Mouse (Mus musculus) left cerebral cortex, postnatal 4 days (tissue): Measurements from ENCODE around the gene Umad1. TPM values are rescaled to one million over a fixed set of nuclear protein-coding genes. Genes with fewer than 3 reads are reported as not detected.

Experiments used
- DNase-seq: peaks from one replicate; pipeline ENCODE4 v3.0.0-alpha.2; 2022
- intact Hi-C: fragments of 180-260 bp; cut with DNase I; formaldehyde crosslinking; loops from one replicate; pipeline ENCODE4 v1.15.1; 2025
- total RNA-seq, 2 experiments: library from RNA; stranded (reverse); gene quantifications; 2 replicates each; pipeline ENCODE4 v1.2.3; 2021

Umad1 gene
- total RNA-seq, 2 experiments from 2014 or later = 27.3 to 27.7 TPM

DNA sequence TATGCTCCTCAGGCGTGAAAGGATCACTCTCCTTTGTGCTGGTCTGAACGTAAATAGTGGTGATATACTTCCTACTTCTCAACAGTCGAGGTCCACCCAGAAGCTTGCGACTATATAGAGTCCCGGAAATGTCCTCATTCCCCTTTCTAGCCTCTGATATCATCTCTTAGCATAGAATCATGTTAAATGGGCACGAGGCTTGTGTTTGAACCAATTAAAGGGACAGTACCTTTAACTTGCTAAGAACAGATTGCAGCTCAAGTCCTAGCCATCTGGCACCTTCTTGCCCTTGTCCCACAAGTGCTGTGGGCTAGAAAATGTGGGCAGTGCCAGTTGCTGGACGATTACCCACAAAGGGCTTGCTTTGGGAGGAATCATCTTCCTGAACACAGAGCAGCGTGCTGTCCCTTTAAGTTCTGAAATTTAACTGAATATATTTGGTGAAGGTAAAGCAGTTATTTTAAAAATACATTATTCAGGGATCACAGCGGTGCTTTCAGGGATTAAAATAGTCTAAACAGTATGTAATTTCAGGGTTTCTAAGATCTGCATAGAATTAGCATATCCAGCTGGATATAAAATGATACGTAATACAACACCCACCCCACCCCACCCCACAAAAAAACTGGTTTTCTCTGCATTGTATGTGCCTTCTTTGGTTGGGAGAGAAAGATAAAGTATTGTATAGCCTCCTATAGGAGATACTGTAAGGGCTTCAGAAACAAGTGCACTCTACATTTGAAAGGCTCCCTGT is 153.9 kb downstream of the Umad1 start:
- intact Hi-C loops = no loop called here
- DNase-seq = peak; percentile 72

DNA sequence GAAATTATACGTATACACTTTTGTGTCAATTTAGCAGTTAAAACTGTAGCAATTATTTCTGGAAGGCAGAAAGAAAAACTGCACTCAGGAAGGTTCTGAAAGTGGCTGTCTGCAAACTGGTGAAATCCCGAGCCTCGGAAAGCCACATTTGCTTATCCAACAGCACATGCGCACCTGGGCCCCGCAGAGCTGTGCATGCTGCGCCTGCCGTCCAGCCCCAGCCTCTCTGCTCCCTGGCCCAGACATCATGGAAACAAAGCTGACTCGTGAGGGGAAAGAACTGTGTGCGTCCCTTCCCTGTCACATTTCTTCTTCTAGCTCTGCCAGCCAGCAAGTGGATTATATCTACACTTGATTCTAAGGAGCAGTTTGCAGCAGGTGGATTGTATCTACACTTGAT is 154.9 kb downstream of the Umad1 start:
- DNase-seq = peak; percentile 36
- intact Hi-C loops = no loop called here

DNA sequence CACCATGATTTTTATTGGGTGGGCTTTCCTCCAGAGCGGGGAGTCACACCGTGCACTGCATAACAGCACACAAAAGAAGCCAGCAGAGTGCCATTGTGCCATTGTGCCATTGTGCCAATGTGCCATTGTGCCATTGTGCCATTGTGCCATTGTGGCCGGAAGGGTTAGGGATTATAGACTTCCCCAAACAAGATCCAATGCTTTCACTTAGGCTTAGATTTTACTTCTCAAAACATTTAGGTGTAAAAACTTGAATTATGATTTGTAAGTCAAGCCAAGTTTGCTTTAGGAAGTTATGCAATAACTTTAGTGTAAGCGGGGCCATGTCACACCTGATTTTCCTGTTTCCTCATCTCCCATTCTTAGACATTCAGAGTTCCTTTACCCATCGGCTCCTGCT is 156.7 kb downstream of the Umad1 start:
- intact Hi-C loops = no loop called here

DNA sequence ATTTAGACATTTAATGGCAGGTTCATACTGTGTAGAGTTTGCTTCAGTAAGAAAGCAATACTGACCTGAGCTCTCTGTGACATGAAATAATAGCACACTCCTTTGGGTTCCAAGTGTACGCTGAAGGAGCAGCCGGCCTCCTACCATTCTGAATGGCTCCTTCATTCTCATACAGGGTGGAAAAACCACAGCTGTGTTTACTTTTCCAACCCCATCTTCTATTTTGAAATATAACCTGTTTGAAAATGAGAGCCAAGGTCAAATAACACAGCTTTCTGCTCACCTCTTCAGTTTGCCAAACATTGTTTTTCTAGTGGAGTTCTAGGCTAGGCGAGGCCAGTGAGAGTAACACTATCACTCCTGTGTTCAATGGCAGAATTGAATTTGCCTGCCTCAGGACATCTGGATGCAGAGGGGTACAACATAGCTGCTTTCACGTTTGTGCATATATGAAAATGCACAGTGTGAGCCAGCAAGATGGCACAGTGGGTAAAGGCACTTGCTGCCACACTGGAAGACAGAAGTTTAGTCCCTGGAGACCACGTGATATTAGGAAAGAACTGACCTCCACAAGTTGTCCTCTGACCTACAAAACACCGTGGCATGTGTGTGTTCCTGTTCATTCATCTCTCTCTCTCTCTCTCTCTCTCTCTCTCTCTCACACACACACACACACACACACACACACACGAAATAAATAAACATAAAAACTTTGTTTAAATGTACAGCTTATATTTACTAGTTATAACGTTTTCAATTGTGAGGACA is 157.9 kb downstream of the Umad1 start:
- intact Hi-C loops = no loop called here
- DNase-seq = no peak

More for the DNA sequence above, 156.7 kb downstream of the Umad1 start:
- no peak for DNase-seq

DNA sequence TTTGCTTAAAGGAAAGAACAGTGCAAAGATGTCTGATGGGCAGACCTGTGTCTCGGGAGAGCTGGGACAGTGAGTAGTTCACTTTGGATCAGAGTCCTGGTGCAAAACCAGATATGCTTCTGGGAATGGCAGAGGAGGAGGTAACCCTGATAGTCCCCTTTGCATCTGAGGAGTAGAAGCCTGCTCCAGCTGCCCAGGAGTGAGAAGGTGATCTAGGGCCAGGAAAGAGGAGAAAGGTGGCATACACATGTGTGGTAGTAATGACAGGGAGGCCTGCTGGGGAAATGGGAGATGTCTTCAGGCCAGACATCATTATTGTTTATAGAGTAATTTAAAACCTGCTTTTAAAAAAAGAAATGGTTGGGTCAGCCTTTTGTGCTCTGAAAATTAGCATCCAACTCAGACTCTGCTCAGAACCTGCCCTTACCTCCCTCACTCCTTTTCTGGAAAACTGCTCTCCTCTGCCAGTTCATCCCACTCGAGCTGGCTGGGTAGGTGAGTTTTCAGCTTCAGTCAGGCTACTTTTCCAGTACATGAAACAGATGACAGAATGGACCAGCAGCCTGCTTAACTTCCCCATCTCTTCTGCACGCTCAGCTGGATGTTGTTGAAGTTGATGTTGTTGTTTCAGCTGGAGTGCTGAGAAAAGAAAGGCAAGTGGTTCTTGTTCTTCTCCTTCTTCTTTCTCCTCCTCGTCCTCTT is 160.5 kb downstream of the Umad1 start:
- intact Hi-C loops = no loop called here
- DNase-seq = no peak

DNA sequence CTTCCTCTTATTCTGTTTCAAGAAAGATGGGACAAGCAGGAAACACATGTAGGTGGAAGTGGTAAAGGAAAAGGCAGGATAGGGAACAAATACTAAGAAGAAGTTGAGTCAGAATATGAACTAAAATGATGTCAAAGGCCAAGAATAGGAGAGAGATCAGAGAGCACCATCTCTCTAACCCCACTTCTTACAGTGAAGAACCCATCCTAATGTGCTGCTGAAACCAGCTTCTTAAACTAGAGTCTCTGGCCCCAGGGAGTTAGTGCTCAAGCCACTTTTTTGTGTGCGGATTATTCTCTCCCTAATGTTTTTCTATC is 161.1 kb downstream of the Umad1 start:
- intact Hi-C loops = no loop called here
- no peak for DNase-seq

DNA sequence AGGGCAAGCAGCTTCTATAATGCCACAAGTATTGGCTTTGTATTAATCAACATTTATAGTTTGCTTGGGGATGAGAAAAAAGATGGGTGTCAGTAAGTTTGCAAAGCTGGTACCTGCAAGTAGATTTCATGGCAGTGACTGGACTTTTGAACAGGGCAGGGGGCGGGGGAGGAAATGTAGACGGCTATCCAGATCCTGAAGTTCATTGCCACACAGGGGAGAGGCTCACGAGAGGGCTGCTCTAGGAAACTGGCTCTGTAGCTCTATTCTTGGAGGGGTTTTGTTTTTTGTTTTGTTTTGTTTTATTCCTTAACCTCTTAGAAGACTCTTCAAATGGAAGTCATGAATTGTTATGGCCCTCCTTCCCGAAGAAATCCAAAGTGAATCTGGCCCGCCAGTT is 162.3 kb downstream of the Umad1 start:
- intact Hi-C loops = no loop called here
- DNase-seq = no peak

DNA sequence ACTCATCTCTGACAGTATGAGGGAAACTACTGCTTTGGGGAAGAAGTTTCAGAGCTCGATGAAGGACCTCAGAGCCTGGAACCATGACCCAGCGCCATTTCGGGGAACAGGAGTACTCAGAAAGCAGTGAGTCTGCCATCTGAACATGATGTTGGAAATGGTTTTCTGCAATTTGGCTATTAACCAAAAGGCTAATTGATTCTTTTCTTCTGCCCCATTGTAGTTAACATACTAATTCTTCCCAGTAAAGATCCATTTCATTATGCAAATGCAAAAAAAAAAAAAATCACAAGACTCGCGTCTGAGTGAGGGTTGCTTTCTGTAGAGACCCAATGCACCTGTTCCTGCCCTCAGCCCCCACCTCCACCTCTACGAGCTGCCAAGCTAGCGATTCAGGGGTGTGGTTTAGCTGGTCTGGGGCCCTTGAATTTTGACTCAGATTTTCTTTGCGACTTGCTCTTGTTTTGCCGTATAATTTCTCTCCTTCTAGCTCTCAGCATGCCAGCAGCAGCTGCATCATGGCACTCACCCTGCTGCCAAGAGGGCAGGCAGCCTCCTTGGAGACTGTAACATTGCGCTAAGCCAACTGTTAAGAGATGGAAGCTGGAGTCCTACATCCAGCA is 163.0 kb downstream of the Umad1 start:
- intact Hi-C loops = no loop called here
- DNase-seq = peak; percentile 75

DNA sequence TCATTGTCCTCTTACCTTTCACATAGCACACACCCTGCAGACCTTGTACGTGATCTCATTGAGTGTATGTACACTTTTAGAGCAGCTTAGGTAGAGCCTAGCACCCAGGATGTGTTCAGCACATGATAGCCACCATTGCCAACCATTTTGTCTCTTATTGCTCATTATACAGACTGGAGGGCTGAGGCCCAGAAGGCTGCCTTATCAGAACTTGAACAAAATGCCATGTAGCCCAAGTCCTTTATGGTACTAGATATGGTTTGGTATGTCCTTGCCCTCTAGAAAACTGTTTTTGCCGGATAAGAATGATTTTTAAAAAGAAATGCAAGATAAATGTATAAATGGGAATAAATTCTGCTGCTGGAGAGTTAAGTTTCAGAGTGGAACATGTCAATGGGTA is 164.1 kb downstream of the Umad1 start:
- intact Hi-C loops = no loop called here
- no peak for DNase-seq

DNA sequence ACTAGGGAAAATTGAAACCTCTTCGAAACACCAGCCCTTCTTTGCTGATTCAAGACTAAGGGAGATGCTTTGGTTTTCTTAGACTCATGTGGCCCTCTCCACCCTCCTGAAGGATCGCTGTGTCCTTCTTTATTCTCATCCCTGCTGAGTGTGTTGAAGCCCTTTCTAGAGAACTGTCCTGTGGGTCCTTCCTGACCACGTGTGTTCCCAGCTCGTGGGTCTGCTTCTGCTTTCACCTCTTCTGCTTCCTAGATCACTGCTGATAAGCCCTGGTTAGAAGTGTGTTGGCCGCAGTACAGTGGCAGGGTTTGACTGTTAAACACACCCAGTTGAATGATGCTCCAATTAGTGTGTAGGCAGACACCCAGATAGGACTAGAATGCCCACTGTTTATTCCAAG is 168.6 kb downstream of the Umad1 start:
- no peak for DNase-seq
- intact Hi-C loops = no loop called here

DNA sequence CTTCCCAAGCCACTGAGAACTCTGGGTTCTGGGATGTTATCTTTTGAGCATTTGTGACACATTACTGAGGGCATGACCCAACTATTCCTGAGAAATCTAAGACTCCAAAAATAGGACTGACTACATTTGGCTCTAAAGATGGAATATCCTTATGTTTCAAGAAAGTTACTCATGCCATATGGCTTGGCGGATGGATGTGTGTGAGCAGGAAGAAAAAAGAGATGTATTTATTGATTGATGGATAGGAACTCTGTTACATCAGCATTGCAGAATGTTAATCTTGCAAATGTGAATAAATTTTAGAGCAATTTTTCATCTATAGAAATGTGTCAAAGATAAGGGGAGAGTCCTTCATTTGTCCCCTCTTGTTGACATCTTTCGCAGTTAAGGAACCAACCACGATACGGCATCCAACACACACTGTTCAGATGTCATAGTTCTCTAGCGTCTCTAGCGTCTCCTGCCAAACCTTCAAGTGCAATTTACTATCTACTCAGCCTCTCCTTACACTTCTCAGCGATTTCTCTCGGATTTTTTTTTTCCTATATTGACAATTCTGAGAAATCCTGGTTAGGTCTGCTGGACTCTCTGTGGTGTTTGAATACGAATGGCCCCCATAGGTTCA is 171.6 kb downstream of the Umad1 start:
- intact Hi-C loops = no loop called here
- DNase-seq = no peak

DNA sequence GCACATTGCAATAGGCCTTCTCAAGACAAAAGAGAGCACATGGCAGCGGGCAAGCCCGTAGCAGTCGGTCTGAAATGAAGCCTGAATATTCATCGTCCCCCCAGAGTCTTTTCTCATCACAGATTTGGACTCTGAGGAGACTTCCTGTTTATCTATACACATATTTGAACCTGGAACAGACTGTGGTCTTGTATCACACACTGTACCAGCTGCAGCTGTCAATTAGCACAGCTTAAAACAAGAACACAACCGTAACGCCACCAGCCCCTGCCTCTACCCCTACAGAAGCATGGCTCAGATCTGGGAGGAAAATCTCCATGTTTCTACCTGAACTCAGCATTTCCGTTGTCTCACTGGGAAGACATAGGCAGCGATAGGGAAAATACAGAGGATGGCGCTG is 174.1 kb downstream of the Umad1 start:
- DNase-seq = no peak
- intact Hi-C loops = no loop called here

DNA sequence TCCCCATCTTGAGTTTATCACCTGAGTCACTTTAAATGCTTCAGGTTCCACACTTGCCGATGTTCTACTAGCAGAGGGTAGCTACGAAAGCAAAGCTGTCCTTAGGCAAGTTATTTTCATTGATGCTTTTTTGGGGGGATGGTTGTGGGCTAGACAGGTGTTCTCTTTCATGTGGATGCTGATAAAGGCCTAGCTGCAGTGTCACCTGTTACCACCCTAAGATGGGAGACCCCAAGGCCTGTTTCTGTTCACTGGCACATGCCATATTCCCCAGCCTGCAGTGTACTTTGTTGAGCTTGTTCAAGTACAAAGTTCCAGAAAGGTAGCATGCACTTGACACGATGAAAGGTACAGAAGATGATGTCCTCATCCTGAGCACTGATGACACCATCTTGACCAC is 178.8 kb downstream of the Umad1 start:
- intact Hi-C loops = no loop called here
- no peak for DNase-seq

DNA sequence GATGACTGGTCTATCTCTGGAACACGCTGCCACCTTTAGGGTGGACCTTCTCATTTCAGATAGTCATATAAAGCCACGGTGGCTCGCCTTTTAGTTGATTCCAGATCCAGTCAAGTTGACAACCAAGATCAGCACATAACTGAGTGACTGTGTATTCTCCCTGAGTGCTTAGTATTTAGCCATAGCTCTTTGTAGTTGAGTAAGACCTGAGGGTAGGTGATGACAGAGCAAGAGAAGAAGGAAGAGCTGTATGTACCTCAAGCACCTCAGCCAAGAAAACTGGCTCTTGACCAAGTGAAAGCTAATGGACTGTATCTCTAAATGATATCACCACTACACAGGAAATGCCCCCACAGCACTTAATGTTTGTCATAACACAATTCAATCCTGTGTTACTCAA is 182.7 kb downstream of the Umad1 start:
- intact Hi-C loops = no loop called here
- no peak for DNase-seq

DNA sequence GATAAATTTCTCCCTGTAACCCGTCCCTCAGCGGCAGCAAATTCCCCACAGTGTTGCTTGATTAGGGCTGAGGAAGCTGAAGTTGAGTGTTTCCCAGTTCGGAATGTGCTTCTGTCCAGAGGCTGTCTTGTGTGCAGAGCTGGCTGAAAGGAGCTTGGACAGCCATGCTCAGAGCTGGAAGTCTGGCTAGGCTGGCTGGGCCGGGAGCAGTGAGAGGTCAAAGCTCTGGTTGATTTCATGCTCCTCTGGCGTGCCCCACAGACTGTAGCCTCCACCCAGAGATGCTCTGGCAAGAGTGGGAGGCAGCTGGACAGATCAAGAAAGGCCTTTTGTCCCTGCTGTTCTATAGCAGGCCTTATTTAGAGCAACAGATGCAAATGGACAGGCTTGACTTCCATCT is 187.7 kb downstream of the Umad1 start:
- peak; percentile 50 for DNase-seq

DNA sequence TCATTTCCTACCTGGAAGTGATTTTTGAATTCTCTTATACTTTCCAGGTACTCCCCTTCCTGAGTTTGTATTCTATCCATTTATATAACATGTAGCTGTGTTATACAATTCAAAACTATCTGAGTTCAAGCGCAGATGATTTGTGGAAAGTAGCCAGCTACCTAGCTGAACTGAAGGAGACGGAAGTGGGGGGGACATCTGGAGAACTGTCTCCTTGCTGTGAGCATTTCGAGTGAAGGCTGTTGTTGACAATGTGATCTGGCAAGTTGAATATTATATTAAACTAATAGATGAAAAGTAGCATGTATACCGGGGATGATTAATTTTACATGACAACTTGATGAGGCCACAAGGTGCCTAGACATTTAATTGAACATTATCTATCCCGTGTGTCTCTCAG is 196.5 kb downstream of the Umad1 start:
- intact Hi-C loops = no loop called here
- DNase-seq = peak; percentile 17

More for the DNA sequence above, 187.7 kb downstream of the Umad1 start:
- intact Hi-C loops = no loop called here

DNA sequence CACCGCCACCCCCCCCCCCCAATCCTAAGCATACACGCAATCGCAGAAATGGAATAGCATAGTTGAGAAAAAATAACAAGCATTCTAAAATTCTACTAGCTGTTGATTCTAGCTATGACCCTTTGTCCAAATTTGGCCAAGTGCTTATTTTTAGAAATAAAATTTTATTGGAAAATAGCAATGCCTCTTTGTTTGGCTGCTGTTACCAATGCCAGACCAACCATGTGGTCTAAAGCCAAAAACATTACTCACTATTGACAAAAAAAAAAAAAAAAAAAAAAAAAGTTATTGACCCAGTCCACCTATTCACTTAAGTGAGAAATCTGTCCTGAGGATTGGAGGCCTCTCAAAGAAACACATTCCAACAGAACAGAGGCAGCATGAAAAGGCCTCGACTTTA is 199.5 kb downstream of the Umad1 start:
- intact Hi-C loops = no loop called here
- DNase-seq = no peak

DNA sequence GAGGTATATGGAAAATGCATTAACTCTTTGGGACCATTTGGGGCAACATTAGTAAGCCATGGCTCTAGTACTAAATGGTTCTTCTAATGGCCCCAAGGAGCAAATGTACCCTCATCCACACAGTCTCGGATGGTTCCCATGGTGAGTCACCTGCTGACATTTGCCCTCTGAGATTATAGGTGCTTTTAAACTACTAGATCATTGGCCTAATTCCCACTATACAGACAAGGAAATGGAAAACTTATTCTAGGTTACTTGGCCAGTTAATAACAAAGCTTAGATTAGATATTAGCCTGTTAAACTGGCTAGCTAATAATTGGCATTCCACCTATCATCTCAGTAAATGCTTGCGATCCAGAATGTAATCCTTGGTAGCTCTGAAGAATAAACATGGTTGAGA is 203.4 kb downstream of the Umad1 start:
- intact Hi-C loops = no loop called here
- DNase-seq = no peak

DNA sequence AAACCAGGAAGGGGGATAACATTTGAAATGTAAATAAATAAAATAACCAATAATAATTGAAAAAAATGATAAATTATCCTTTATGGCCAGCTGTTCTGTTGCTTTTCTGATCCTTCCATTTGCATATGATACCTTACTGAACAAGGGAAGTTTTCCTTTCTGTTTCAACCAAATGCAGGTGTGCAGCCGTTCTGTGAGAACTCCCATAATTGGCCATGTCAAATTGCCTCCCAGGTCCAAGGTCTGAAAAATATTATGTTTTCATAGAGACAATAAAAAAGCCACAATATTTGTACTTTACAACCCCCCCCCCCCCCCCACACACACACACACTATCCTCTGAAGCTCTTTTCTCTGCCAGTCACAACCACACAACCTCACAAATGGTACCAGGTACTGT is 206.3 kb downstream of the Umad1 start:
- no peak for DNase-seq
- intact Hi-C loops = no loop called here

DNA sequence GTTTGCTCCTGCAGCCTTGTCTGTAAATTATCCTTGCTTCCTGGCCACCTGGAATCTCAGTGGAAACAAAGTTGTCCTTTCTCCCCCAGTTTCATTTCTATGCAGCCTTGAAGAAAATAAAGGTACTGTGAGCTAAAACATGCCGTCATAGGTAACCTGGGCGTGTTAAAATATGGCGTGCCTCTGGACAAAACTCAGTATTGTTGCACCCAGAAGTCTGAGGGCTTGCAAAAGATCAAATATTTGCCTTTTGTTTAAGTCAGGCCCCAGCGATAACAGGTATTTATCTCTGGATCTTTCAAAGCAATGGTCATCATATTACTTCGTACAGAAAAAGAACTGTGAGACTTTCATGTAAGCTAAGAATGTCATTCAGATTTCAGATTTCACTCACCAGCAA is 206.9 kb downstream of the Umad1 start:
- DNase-seq = no peak
- intact Hi-C loops = no loop called here
